Mouse (Mus musculus): Measurements from ENCODE around the gene Gm43638. TPM values are rescaled to one million over a fixed set of nuclear protein-coding genes. Genes with fewer than 3 reads are reported as not detected.

Gm43638 gene
- total RNA-seq, 2 experiments from 2014 or later, result not detected

Other genes starting within 250 kb of the Gm43638 start
- gene Ugt2b37, start 232.0 kb downstream of the Gm43638 start, total RNA-seq (2021), result not detected
- not detected for gene Ugt2a3, start 149.6 kb downstream of the Gm43638 start, total RNA-seq (2021)
- gene Ugt2b38, start 62.6 kb downstream of the Gm43638 start, total RNA-seq (2021), result not detected
- gene Ugt2a2, start 4.5 kb downstream of the Gm43638 start, total RNA-seq (2021), result not detected
- not detected for gene Ugt2a1, start 4.1 kb upstream of the Gm43638 start, total RNA-seq (2021)
- gene Sult1b1, start 51.4 kb upstream of the Gm43638 start, total RNA-seq (2021), result not detected
- gene Sult1d1, start 82.2 kb upstream of the Gm43638 start, total RNA-seq (2021), result not detected
- gene Sult1e1, start 104.8 kb upstream of the Gm43638 start, total RNA-seq (2021), result not detected
- not detected for gene Csn1s1, start 179.4 kb upstream of the Gm43638 start, total RNA-seq (2021)
- not detected for gene Csn2, start 212.8 kb upstream of the Gm43638 start, total RNA-seq (2021)